Mouse (Mus musculus) T-helper 17 cell (primary cell): Measurements from ENCODE around the gene Rpl36.
"Not testable (repeated sequence)": the region's sequence is repeated elsewhere in the genome, so short reads cannot be mapped to it uniquely, and the experiment has no call there.

Experiments
- in situ Hi-C, 2 experiments: fragments of 300-600 bp; cut with MboI, MseI; formaldehyde crosslinking; loops; 1 replicate in 1 of 2; 2 replicates in 1 of 2; pipeline ENCODE4 v1.15.1; 2025; ENCODE audit warnings: high pct_unique_total_duplicates in 2 of 2

Gene Rpl36

GRCm38 (mm10) chr17:56608699-56609098 is 4.5 kb upstream of the Rpl36 start:
- in situ Hi-C loops: no loop called here

- in situ Hi-C loops: no loop called here
Measured at GRCm38 (mm10) chr17:56609452-56610171, 3.6 kb upstream of the Rpl36 start, which contains the start of gene 2410015M20Rik. Gene 2410015M20Rik, minus strand, starts transcription at chr17:56609771.

GRCm38 (mm10) chr17:56611323-56611722 is 1.9 kb upstream of the Rpl36 start:
- in situ Hi-C loops: no loop called here

GRCm38 (mm10) chr17:56611861-56612564 is 1.2 kb upstream of the Rpl36 start:
- in situ Hi-C loops: no loop called here

- in situ Hi-C loops: not testable (repeated sequence)
Measured at GRCm38 (mm10) chr17:56612565-56612939, 664 bp upstream of the Rpl36 start.

- in situ Hi-C loops: not testable (repeated sequence)
Measured at GRCm38 (mm10) chr17:56613893-56614292, 677 bp downstream of the Rpl36 start.

GRCm38 (mm10) chr17:56614391-56615135 is 1.3 kb downstream of the Rpl36 start:
- in situ Hi-C loops: loop anchor here in 1 of 2 experiments (5.0 kb wide), 1 partner anchor 53 kb away; no protein-coding TSS in a partner anchor

GRCm38 (mm10) chr17:56615136-56615784 is 2.0 kb downstream of the Rpl36 start:
- in situ Hi-C loops: loop anchor here in 1 of 2 experiments (5.0 kb wide), 1 partner anchor 52 kb away; no protein-coding TSS in a partner anchor

- in situ Hi-C loops: loop anchor here in 1 of 2 experiments (5.0 kb wide), 1 partner anchor 52 kb away; no protein-coding TSS in a partner anchor
Measured at GRCm38 (mm10) chr17:56615792-56616191, 2.6 kb downstream of the Rpl36 start.

GRCm38 (mm10) chr17:56616725-56617124 is 3.5 kb downstream of the Rpl36 start:
- in situ Hi-C loops: loop anchor here in 1 of 2 experiments (5.0 kb wide), 1 partner anchor 51 kb away; no protein-coding TSS in a partner anchor

GRCm38 (mm10) chr17:56617628-56618027 is 4.4 kb downstream of the Rpl36 start:
- in situ Hi-C loops: loop anchor here in 1 of 2 experiments (5.0 kb wide), 1 partner anchor 50 kb away; no protein-coding TSS in a partner anchor

- in situ Hi-C loops: loop anchor here (5.0 kb wide), 2 partner anchors 42 to 97 kb away; no protein-coding TSS in a partner anchor
Measured at GRCm38 (mm10) chr17:56625495-56625894, 12.3 kb downstream of the Rpl36 start.

GRCm38 (mm10) chr17:56626260-56626659 is 13.0 kb downstream of the Rpl36 start:
- in situ Hi-C loops: loop anchor here (5.0 kb wide), 2 partner anchors 41 to 96 kb away; no protein-coding TSS in a partner anchor

GRCm38 (mm10) chr17:56626754-56627470 is 13.7 kb downstream of the Rpl36 start, which contains the start of gene Lonp1:
Gene Lonp1, minus strand, starts transcription at chr17:56626887.
- in situ Hi-C loops: loop anchor here (5.0 kb wide), 2 partner anchors 40 to 95 kb away; no protein-coding TSS in a partner anchor

GRCm38 (mm10) chr17:56627530-56628277 is 14.5 kb downstream of the Rpl36 start, which contains the start of gene Catsperd:
Gene Catsperd, plus strand, starts transcription at chr17:56628143.
- in situ Hi-C loops: loop anchor here (5.0 kb wide), 2 partner anchors 40 to 95 kb away; no protein-coding TSS in a partner anchor

- in situ Hi-C loops: loop anchor here (5.0 kb wide), 2 partner anchors 37 to 92 kb away; no protein-coding TSS in a partner anchor
Measured at GRCm38 (mm10) chr17:56629800-56630781, 16.9 kb downstream of the Rpl36 start.

GRCm38 (mm10) chr17:56631807-56632206 is 18.6 kb downstream of the Rpl36 start:
- in situ Hi-C loops: no loop called here

GRCm38 (mm10) chr17:56634023-56634422 is 20.8 kb downstream of the Rpl36 start:
- in situ Hi-C loops: no loop called here
